Mouse (Mus musculus) stomach, postnatal 0 days (tissue): Measurements from ENCODE around the gene Map3k21.

Experiments
- CTCF ChIP-seq: IDR thresholded peaks from 2 replicates; pipeline ENCODE4 v1.5.1; 2016; ENCODE audit warnings: antibody characterized with exemption, low read depth, mild to moderate bottlenecking, moderate library complexity
- EP300 ChIP-seq: optimal IDR thresholded peaks from 2 replicates; pipeline ENCODE3; 2016; ENCODE audit warnings: antibody characterized with exemption

DNA sequence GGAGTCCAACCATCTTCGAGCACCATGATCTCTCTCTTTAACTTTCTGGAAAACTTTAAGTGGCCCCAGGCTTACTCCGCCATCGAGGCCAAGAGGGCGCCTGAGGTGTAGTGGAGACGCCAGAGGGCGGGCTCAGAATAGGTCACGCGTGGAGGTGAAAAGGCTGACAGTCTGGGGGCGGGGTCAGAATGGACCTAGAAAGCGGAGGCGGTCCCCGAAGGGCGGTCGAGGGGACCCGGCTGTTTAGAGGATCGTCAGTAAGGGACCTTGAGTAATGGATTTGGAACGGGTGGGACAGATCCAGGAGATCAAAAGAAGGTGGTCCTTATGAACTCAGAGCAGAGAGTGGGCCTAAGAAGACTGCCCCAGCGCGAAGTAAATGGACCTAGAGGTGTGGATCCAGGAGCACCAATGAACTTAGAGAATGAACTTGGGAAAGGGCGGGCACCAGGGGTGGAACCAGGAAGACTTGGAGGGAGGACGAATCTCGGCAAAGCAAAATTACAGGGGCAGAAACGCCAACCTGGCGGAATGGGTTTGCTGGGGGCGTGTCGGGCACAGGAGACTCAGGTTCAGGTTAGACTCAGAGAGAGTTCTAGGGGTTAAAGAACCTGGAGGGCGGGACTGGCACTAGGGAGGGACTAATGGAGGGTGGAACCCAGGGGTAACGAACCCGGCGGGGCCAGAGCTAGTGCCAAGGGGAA lies 437 bp upstream of the Map3k21 start:
- no peak; the same call in 1 of the 2 replicates for TF ChIP-seq CTCF
- TF ChIP-seq EP300: no peak
